Comparison of ENCODE assay signal across 7 mouse cellular contexts in the genomic region with DNA sequence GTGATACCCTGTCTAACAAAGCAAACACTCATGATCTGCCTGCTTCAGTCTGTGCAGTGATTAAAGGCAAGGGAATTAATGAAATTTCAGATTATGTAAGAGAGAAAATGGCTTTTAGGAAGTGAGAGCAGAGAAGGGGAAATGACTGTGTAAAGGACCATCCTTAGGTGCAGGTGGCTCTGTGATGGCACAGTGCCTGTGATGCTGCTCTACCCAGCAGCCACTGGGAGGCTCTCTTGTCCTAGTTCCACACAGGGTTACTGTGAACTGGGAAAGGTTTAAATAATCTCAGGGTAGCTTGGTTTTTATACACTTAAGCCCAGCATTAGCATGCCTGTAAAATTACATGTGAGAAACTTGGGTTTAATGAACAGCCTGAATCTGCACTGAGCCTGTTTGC. TPM values are rescaled to one million over a fixed set of nuclear protein-coding genes. Genes with fewer than 3 reads are reported as not detected.
A peak's percentile ranks its signal among the peaks of the same experiment; 100 is the strongest.
DNase-seq lines count a peak whose midpoint lies in the region; ATAC-seq and TF ChIP-seq lines count a peak whose summit lies in the region.

No protein-coding gene starts in this region.

- intact Hi-C loops in gastrocnemius, adult 2 months (cut with DNase I), result loop anchor here (1.0 to 5.0 kb wide), 2 partner anchors 200 to 293 kb away; no protein-coding TSS in a partner anchor

- no peak overlapping the region for H3K4me3 ChIP-seq in gastrocnemius, adult 2 months
- no peak overlapping the region for H3K4me3 ChIP-seq in liver, postnatal 0 days (ENCODE audit: low read depth, low read length)

- no peaks in the 10 kb centered on the region for H3K27me3 ChIP-seq in liver, postnatal 0 days (ENCODE audit: insufficient read depth, low read length)

- DNase-seq in 3T3-L1 (ENCODE audit: low read depth, low spot score), result peak; percentile 78
- DNase-seq in CD4-positive helper T cell, adult 2 months (ENCODE audit: low read depth, low spot score), result peak; percentile 31
- DNase-seq in gastrocnemius, adult 2 months, result peak; percentile 73
- DNase-seq in kidney, adult 18-20 months, result peak; percentile 52
- DNase-seq in liver, postnatal 0 days, result peak; percentile 47
- peak; percentile 72 to 74 for DNase-seq in right cerebral cortex, postnatal 10 days (ENCODE audit: low spot score in 2 of 2)

- peak; percentile 89 for TF ChIP-seq CTCF in gastrocnemius, adult 2 months (IDR thresholded peaks at IDR 0.05)
- peak; percentile 84 for TF ChIP-seq CTCF in liver, postnatal 0 days (IDR thresholded peaks at IDR 0.05; ENCODE audit: low read depth)

- H3K9ac ChIP-seq in liver, postnatal 0 days (replicated peaks), result no peak overlapping the region

- H3K4me1 ChIP-seq in liver, postnatal 0 days (ENCODE audit: insufficient read depth), result no peaks in the 10 kb centered on the region

- no peak overlapping the region for H3K27ac ChIP-seq in gastrocnemius, adult 2 months
- no peak overlapping the region for H3K27ac ChIP-seq in liver, postnatal 0 days (ENCODE audit: low read depth)

- ATAC-seq in cerebellum, adult (ENCODE audit: insufficient number of reproducible peaks, low FRiP score, low TSS enrichment), result peak; percentile 72
- ATAC-seq in liver, postnatal 0 days, result peak; percentile 72; the same call in 1 of the 2 replicates

- H3K9me3 ChIP-seq in liver, postnatal 0 days (ENCODE audit: low read length), result no peaks in the 10 kb centered on the region

- H3K36me3 ChIP-seq in liver, postnatal 0 days (replicated peaks; ENCODE audit: insufficient read depth, low read length), result no peaks in the 10 kb centered on the region; the same call in 1 of the 2 replicates

- no peak overlapping the region for H3K4me2 ChIP-seq in liver, postnatal 0 days (ENCODE audit: low read depth, low read length)

- TF ChIP-seq EP300 in liver, postnatal 0 days (IDR thresholded peaks at IDR 0.05; ENCODE audit: low read depth), result no peak

RNA-seq across cellular contexts. Expression of a gene that starts 20.0 kb away (rescaled TPM):
- total RNA-seq in gastrocnemius, adult 2 months (2021), result 1 to 10 TPM; 1.2 to 2.3 TPM
- 0.94 and 0.99 TPM in 2 replicates for polyA plus RNA-seq in liver, postnatal 0 days (2015; fragmentation: Nextera tagmentation; extraction: Ambion mirVana)

RNA-seq across cellular contexts. Expression of a gene that starts 27.2 kb away (rescaled TPM):
- 10 to 100 TPM; 19.7 to 20.5 TPM for total RNA-seq in gastrocnemius, adult 2 months (2021)
- polyA plus RNA-seq in liver, postnatal 0 days (2015; fragmentation: Nextera tagmentation; extraction: Ambion mirVana), result 0.89 and 1.3 TPM in 2 replicates
